Mouse (Mus musculus): ENCODE data around the gene Dact3.

DNA sequence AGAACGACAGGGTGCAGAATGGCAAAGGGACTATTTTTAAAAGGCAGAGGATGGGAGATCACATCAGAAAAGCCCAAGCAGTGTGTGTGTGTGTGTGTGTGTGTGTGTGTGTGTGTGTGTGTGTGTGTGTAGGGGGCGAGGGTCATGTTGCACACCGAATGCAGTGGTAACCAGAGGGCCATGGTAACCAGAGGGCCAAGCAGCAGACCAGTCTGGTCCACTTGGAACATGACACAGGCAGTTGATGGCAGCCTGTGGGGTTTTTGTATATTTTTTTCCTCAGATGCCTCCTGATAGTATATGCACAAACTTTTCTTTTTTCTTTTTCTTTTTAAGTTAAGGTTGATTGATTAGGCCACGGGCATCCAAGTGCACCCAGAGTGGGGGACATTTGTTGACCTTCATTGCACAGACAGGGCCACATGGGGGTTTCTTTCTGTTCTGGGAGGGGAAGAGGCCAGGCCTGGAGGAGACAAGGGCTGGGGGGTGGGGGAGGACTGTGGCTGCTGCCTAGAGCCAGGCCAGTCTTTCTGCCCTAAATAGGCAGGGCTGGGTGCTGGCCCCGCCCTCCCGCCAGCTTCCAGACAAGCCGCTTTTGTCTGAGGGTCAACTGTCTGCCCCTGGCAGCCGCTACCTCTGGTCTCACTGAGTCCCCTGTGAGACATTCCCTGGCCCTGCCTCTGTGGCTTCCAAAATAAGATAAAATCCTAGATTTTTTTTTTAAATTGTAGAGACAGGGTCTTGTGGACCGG, 4.9 kb downstream of the Dact3 start:
- TF ChIP-seq CTCF (IDR thresholded peaks at IDR 0.05; ENCODE audit: low read depth, low read length) = no peak
- TF ChIP-seq POLR2A (IDR thresholded peaks at IDR 0.05; ENCODE audit: insufficient read depth, low read length) = no peak
